Mouse (Mus musculus) brain, adult 2 months (tissue): ENCODE results near the gene Rtl5.
"Not testable (repeated sequence)": the region's sequence is repeated elsewhere in the genome, so short reads cannot be mapped to it uniquely, and the experiment has no call there.

ENCODE experiments used
- DNase-seq: peaks from one replicate; pipeline ENCODE4 v3.0.0; 2011; ENCODE audit warnings: low read depth, low spot score

Gene Rtl5

DNA sequence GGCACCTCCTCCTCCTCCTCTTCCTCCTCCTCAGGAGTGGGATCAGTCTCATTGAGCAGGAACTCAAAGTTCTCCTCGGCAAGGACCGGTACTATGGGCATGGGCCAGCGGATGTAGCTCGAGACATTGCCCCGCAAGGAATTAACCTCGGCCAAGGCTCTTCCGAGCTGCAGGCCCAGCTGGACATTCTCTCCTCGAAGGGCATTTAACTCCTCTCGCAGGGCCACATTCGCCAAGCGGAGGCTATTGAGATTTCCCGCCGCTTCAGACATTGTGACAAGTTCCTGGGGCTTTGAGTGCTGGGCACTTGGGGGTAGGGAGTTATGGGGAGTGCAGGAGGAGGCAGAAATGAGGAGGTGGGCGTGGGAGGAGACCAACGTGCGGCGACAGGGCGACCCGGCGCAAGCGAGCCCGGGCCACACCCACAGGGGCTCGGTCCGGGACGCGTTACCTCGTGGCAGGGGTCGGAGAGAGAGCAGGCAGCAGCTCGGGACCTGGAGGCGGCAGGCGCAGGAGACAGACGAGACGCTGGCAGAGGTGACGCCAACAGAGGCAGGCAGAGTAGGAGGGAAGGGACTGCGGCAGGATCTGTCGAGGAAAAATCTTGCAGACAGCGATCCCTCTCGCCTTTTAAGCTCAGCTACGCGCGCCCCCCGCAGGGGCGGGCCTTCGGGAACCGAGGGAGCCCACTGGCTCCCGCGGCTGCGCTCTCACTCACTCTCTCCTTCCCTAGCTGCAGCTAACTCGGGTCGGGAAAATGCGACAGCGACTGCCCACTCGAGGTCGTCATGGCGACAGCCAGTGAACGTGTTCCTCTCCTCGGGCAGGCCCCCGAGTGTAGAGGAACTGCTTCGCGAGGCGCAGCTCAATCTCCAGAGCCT, at the start of gene Rtl5:
TSS of gene Rtl5 (minus strand) at position 714 of the 881 bp plus-strand sequence.
- peak; percentile 94 for DNase-seq

DNA sequence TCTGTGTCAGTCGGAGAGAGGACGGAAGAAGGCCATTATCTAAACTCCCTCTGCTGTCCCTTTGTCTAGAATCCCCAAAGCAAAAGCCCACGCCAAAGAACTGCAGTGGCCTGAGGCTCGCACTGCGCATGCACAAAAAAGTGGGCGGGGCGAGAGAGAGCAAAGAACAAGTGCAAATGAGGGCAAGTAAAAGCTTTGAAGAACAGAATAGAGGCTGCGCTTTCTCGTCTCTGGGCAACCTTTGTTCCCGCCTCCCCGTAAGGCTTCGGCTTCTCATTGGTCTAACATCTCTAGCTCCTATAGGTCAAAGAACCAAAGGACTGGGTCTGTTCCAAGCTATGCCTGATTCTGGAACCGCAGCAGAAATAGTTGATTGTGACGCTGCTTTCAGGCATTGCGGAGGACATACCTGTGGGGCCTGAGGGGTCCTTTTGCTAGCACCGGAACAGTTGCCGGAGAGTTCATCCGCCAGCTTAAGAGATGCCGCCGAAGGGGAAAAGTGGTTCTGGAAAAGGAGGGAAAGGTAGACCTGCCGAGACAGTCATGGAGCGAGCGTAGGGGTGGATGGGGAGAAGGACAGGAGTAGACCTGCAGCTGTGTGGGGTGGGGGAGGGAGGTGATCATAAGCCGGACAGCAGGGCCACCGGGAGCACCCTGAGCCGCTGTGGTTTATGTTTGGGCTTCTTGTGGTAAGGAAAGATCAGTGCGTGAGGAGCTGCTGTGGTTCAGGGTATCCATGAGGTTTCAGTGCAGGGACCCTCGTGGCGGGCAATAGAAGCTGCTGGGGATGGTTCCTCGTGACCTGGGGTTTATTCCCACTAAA, 48.1 kb upstream of the Rtl5 start, which contains the start of gene Pin4:
TSS of gene Pin4 (plus strand) at position 406 of the 823 bp plus-strand sequence.
- DNase-seq, result peak; percentile 99

GRCm38 (mm10) chrX:102115676-102116075, 44.6 kb upstream of the Rtl5 start:
- peak; percentile 76 for DNase-seq

GRCm38 (mm10) chrX:102109349-102109748, 38.2 kb upstream of the Rtl5 start:
- not testable (repeated sequence) for DNase-seq

- not testable (repeated sequence) for DNase-seq
These were observed 32.7 kb upstream of the Rtl5 start for GRCm38 (mm10) chrX:102103830-102104229.

- no peak for DNase-seq
These were observed 30.8 kb upstream of the Rtl5 start for GRCm38 (mm10) chrX:102101886-102102285.

DNA sequence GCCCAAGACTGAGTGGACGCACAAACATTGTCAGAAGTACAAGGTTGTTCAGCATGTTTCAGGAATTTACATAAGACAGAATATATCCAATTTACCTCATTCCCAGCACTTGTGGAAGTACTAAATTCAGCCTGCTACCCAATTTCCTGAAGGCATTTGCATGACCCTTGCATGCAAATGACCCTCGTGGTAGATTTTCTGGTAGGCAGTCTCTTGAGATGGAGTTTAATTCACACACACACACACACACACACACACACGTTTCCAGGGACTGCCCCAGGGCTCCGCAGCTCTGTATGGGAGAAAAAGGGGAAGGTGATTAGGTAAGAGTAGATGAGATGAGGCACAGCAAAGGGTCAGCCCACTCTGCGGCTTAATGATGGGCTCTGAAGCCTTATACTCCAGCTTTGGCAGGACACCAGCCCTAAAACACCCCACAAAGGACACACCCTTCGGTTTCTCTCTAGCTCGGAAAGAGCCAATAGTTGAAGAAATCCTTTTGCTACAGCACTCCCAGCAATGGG, 23.3 kb upstream of the Rtl5 start:
- DNase-seq, result no peak

DNA sequence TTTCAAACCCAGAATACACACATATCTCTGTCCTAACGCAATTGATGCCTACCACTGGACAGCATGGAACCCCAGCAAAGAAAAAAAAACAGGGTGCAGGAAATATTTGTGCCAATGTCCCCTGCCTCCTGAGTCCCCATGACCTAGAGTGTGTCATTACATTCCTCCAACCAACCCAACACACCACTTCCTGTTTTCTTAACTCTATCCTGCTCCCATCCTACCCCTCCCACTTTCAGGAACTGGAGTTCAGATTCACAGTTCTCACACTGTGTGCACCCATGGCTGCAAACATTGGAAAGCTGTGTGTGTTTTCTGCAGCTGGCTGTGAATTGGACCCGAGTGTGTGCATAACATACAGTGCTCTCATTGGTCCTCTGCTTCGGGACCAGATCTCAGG, 19.5 kb upstream of the Rtl5 start:
- DNase-seq, result no peak

GRCm38 (mm10) chrX:102085798-102086443, 14.8 kb upstream of the Rtl5 start:
- no peak for DNase-seq

DNA sequence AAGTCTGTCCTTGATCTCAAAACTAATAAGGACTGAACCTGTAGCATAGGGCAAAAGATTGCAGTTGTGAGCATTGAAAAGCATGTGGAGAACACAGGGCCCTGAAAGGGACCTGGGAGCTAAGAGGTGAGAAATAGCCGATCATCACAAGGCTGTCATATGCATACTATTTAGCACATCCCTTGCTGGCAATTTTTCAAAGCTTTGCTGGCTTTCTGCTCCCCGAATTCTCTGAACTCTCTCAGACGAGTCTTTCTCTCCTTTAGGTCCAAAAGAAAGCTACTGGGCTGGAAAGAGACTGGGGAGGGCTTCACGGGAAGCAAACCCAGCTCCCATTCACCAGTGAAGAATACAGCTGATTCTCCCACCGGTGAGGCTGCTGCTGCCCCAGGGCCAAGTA, 11.2 kb upstream of the Rtl5 start:
- peak; percentile 48 for DNase-seq

DNA sequence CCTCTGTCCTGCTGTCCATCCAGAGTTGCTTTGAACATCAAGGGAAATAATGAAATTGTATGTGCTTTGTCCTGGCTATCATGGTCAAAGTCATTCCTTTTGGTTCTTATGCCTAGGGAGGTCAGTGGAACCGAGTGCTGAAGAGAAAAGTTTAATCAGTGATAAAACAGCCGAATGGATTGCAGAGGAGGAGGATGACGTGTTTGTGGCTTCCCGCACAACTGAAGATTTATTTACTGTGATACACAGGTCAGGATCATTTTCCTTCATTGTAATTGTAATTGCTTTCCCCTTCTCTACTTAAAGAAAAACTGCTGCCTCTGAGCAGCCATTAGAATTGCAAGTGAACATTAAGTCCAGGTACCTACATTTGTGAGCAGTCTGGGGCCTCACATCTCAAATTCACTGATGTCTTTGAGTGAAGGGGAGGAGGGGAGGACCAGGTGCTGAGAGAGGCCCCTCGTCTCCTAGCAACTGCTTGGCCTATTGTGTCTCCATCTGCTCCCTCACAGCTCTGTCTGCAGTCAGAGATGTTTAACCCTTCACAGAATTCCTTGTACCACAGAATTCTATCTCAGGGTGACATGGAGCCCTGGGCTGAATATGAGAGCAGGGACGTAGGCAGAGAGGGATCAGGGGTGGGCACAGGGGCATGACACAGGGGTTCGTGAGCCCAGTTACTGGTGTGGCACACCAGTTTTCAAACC, 10.6 kb upstream of the Rtl5 start:
- DNase-seq, result peak; percentile 88

GRCm38 (mm10) chrX:102081076-102081475, 10.0 kb upstream of the Rtl5 start:
- DNase-seq, result no peak

DNA sequence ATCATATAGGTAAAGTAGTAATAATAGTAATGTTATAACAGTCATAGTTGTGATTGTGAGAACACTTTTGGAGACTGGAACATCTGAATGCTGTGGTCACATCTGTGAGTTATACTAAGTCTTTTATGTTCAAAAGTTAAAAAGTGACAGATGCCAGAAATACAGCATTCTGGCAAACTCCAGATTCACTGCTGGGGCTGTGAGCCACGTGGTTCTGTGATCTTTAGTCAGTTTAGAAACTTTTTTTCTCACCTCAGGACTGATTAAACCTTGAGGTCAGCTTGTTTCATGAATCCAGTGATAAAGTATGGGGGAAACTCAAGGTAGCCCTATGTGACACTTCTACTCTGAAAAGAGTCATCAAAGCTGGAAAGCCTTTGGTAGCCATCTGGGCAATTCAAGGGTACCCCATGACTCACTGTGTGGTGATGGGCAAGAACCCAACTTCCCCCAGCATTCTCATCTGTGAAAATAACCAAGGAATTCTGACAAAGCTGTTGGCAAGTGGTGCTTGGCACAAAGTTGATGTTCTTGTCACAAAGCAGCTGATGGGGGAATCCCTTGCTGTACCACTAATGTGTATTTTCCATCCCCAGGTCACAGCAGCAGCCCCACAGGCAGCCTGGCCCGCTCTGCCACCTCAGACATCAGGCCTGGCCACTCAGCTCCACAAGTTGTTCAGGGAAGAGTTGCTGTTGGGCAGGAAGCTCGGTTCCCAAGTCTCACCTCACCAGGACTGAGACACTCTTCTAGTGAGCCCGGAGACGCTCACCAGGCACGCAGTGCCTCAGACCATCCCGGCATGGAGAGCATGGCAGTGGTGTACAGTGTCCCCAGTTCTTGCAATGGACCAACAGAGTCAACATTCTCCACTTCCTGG, 6.0 kb upstream of the Rtl5 start:
- DNase-seq, result peak; percentile 82

DNA sequence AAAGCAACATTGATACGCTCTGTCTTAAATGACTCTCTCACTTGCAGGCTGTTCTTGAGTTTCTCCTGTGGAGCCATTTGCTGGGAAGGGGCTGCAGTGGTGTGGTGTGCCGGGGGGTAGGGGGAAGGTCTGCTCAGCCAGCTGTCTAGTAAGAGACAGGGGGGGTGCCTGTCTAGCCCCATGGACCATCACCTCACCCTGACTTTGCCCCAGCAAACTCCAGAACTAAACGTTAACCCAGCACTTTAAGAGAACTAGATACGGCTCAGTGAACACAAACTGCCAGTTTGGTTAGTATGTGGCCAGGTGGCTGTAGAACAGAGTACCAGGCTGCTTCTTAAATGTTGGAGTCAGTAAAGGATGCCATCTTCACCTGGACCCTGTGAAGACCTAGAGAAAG, 4.1 kb upstream of the Rtl5 start:
- no peak for DNase-seq

DNA sequence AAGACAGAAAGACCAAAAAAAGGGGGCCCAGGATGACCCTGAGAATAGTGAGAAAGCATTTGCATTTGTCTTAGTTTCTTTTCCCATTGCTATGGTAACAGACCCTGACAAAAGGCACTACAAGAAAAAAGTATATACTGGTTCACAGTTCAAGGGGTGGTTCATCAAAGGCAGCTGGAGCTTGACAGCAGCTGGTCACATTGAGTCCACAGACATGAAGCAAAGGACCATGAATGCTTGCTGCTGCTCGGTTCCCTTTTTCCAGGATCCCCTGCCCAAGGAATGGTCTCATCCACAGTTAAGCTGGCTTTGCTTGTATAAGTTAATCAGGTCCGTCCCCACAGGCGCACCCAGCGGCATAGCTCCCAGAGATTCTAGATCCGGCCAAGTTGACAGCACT, 3.3 kb upstream of the Rtl5 start:
- DNase-seq, result no peak

DNA sequence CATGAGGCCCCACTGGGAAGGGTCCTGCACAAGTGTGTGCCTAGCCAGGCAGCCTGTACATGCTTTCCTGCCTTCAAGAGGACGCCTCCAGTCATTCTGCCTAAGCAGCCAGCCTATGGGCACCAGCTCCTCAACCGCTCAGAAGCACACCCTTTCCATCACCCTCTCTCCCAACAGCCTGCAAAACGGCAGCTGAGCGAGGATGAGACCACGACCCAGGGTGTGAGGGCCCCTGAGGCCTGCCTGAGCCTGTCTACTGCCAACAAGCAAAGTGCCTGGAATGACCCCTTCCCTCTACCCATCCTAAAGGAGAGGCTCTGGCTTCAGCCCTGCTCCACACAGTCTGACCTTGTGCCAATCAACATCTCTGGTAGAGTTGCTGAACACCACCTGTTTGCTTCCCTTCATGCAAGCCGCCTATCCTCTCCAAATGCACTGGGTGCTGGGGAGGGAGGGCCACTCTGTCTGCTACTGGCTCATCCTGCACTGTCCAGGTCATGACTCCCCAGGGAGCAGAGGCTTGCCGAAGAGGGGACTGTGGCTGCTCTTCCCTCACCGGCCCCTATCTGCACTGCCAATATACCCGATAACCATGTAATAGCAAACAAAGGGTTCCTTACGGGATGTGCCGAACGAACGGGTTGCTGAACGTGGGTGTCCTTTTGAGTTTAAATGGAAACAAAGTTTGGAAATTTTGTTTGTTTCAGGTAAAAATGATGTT, 2.7 kb upstream of the Rtl5 start:
- no peak for DNase-seq

- DNase-seq, result no peak
These were observed 413 bp upstream of the Rtl5 start for GRCm38 (mm10) chrX:102071517-102071916.

GRCm38 (mm10) chrX:102068811-102069540, 2.1 kb downstream of the Rtl5 start:
- DNase-seq, result no peak

DNA sequence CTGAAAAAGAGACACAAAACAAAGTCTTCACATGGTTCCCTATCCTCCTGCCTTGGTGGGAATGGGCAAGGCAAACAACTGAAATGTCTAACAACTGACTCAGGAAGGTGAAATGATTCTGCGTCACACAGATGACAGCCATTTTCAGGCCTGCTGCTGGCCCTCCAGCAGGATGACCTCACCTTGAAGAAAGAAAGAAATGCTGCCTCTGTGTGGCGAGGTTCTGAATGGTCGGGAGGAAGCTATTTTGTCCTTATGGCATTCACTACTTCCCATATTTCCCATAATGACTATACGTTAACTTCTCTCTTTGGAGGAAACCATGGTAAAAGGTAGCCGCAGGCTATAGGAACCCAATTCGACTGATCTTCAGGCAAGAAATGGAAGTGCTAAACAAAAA, 4.0 kb downstream of the Rtl5 start:
- DNase-seq, result peak; percentile 74
